Mouse (Mus musculus) MEL (cell line): ENCODE measurements at regions not wholly inside any gene's neighbourhood (a gene's known extent, or its start where the extent isn't known, plus 50 kb on each side); places are given as distances from the start of the nearest gene placed in this dataset.

Experiments
- DNase-seq: peaks from one replicate; pipeline ENCODE4 v3.0.0; 2011; ENCODE audit warnings: low read depth, low spot score
- H3K27ac ChIP-seq: 2 replicates; pipeline ENCODE4 v1.5.1; 2012; ENCODE audit warnings: low read depth, mild to moderate bottlenecking, control low read depth, low read length, moderate library complexity; ENCODE audit not compliant: control insufficient read depth
- H3K27me3 ChIP-seq, 2 experiments: fragments of 150-350 bp in 1 of 2; sonication (generic) in 1 of 2; 2 replicates each; pipeline ENCODE4 v1.6.1; 2012; ENCODE audit warnings: low read length in 2 of 2, mild to moderate bottlenecking in 2 of 2, improper control_type of control experiment in 1 of 2, moderate library complexity in 1 of 2; ENCODE audit not compliant: insufficient read depth in 2 of 2, control insufficient read depth in 1 of 2
- H3K36me3 ChIP-seq, 2 experiments: 2 replicates each; pipeline ENCODE4 v1.6.1; 2012 to 2014; ENCODE audit warnings: low read length in 2 of 2, improper control_type of control experiment in 1 of 2, inconsistent platforms in 1 of 2, mild to moderate bottlenecking in 1 of 2; ENCODE audit not compliant: insufficient read depth in 2 of 2, control insufficient read depth in 1 of 2
- H3K4me1 ChIP-seq, 2 experiments: fragments of 150-350 bp in 1 of 2; sonication (generic) in 1 of 2; 2 replicates each; pipeline ENCODE4 v1.6.1; 2012; ENCODE audit warnings: low read length in 2 of 2, improper control_type of control experiment in 1 of 2, mild to moderate bottlenecking in 1 of 2; ENCODE audit not compliant: insufficient read depth in 2 of 2, control insufficient read depth in 1 of 2
- H3K4me3 ChIP-seq, 2 experiments: fragments of 150-350 bp in 1 of 2; sonication (generic) in 1 of 2; 2 replicates each; pipeline ENCODE4 v1.5.1; 2012; ENCODE audit warnings: low read depth in 2 of 2, low read length in 2 of 2, mild to moderate bottlenecking in 2 of 2, moderate library complexity in 2 of 2, control low read depth in 1 of 2, improper control_type of control experiment in 1 of 2; ENCODE audit not compliant: control insufficient read depth in 1 of 2, insufficient read depth in 1 of 2
- H3K79me2 ChIP-seq: 2 replicates; pipeline ENCODE4 v1.6.1; 2012; ENCODE audit warnings: mild to moderate bottlenecking, low read length, moderate library complexity; ENCODE audit not compliant: control insufficient read depth, poor library complexity, insufficient read depth
- H3K9ac ChIP-seq: 2 replicates; pipeline ENCODE4 v1.6.1; 2012; ENCODE audit warnings: low read depth, mild to moderate bottlenecking, control low read depth, low read length, moderate library complexity; ENCODE audit not compliant: control insufficient read depth, poor library complexity, severe bottlenecking
- H3K9me3 ChIP-seq: fragments of 150-350 bp; sonication (generic); replicated peaks from 2 replicates; pipeline ENCODE4 v1.6.1; 2012; ENCODE audit warnings: mild to moderate bottlenecking, low read length, improper control_type of control experiment, moderate library complexity; ENCODE audit not compliant: insufficient read depth
- BHLHE40 ChIP-seq: IDR thresholded peaks from 2 replicates; pipeline ENCODE4 v1.6.1; 2012; ENCODE audit warnings: low read depth, mild to moderate bottlenecking, inconsistent platforms, low read length, improper control_type of control experiment, borderline replicate concordance
- CHD1 ChIP-seq: IDR thresholded peaks from 2 replicates; pipeline ENCODE4 v1.6.1; 2012; ENCODE audit warnings: low read depth, mild to moderate bottlenecking, inconsistent platforms, low read length, improper control_type of control experiment
- CHD2 ChIP-seq: IDR thresholded peaks from 2 replicates; pipeline ENCODE4 v1.6.1; 2011; ENCODE audit warnings: low read length, improper control_type of control experiment
- CTCF ChIP-seq, 3 experiments: IDR thresholded peaks in 2 of 3; conservative IDR thresholded peaks in 1 of 3; 2 replicates each; pipeline ENCODE4 v1.5.1; 2011 to 2012; ENCODE audit warnings: low read length in 3 of 3, low read depth in 2 of 3, mild to moderate bottlenecking in 2 of 3, improper control_type of control experiment in 1 of 3, inconsistent platforms in 1 of 3, mixed read lengths in 1 of 3, moderate library complexity in 1 of 3; ENCODE audit not compliant: control insufficient read depth in 1 of 3, insufficient read depth in 1 of 3, poor library complexity in 1 of 3, severe bottlenecking in 1 of 3
- E2F4 ChIP-seq: IDR thresholded peaks from 2 replicates; pipeline ENCODE4 v1.6.1; 2011; ENCODE audit warnings: low read depth, low read length, improper control_type of control experiment, borderline replicate concordance
- GATA1 ChIP-seq: IDR thresholded peaks from 2 replicates; pipeline ENCODE4 v1.6.1; 2011; ENCODE audit warnings: low read depth, low read length, improper control_type of control experiment
- HCFC1 ChIP-seq: IDR thresholded peaks from 2 replicates; pipeline ENCODE4 v1.6.1; 2012; ENCODE audit warnings: low read depth, mild to moderate bottlenecking, inconsistent platforms, low read length, improper control_type of control experiment, moderate library complexity
- JUND ChIP-seq: IDR thresholded peaks from 2 replicates; pipeline ENCODE4 v1.6.1; 2011; ENCODE audit warnings: low read depth, mild to moderate bottlenecking, improper control_type of control experiment, low read length
- KAT2A ChIP-seq: conservative IDR thresholded peaks from 2 replicates; pipeline ENCODE4 v1.6.1; 2012; ENCODE audit warnings: low read depth, low read length, improper control_type of control experiment, inconsistent platforms
- MAX ChIP-seq: IDR thresholded peaks from 2 replicates; pipeline ENCODE4 v1.6.1; 2011; ENCODE audit warnings: low read length, improper control_type of control experiment
- MAZ ChIP-seq: IDR thresholded peaks from 2 replicates; pipeline ENCODE4 v1.6.1; 2012; ENCODE audit warnings: low read depth, mild to moderate bottlenecking, inconsistent platforms, low read length, improper control_type of control experiment
- MXI1 ChIP-seq: IDR thresholded peaks from 2 replicates; pipeline ENCODE4 v1.6.1; 2011; ENCODE audit warnings: mild to moderate bottlenecking, low read depth, low read length, improper control_type of control experiment
- NELFE ChIP-seq: IDR thresholded peaks from 2 replicates; pipeline ENCODE4 v1.6.1; 2011; ENCODE audit warnings: low read depth, low read length, improper control_type of control experiment
- POLR2AphosphoS2 ChIP-seq: IDR thresholded peaks from 2 replicates; pipeline ENCODE4 v1.6.1; 2011; ENCODE audit warnings: low read length, improper control_type of control experiment
- RAD21 ChIP-seq: IDR thresholded peaks from 2 replicates; pipeline ENCODE4 v1.6.1; 2011; ENCODE audit warnings: mild to moderate bottlenecking, low read depth, low read length, improper control_type of control experiment
- TAL1 ChIP-seq: IDR thresholded peaks from 2 replicates; pipeline ENCODE4 v1.6.1; 2012; ENCODE audit warnings: mild to moderate bottlenecking, inconsistent platforms, low read length, moderate library complexity, mixed read lengths
- TCF12 ChIP-seq: IDR thresholded peaks from 2 replicates; pipeline ENCODE4 v1.6.1; 2014; ENCODE audit warnings: low read depth, mild to moderate bottlenecking, inconsistent platforms, low read length, improper control_type of control experiment, moderate library complexity
- USF2 ChIP-seq, 2 experiments: IDR thresholded peaks; 2 replicates each; pipeline ENCODE4 v1.6.1; 2011 to 2012; ENCODE audit warnings: improper control_type of control experiment in 2 of 2, low read length in 2 of 2, borderline replicate concordance in 1 of 2, inconsistent platforms in 1 of 2, low read depth in 1 of 2, mild to moderate bottlenecking in 1 of 2; ENCODE audit not compliant: insufficient read depth in 1 of 2

DNA sequence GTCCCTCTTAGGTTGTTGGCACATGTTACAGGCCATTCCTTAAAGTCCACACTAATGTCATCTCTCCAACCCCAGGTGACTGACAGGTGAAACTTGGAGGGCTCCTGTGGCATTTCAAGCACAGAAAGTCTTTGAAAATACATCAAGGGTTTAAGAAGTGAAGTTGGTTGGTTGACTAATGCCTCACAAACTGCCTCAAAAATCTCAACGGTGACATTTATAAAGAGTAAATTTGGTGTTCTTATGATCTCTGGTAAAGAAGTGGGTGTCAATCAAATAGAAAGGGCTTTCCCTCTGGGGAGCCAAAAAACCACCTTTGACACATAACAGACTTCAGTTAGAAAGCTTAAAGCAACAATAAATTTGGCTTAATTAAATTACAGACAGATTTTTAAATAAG is 85.2 kb upstream of the Eomes start:
- Histone ChIP-seq H3K4me3 (no peak overlapping the region), H3K27me3 (no peaks in the 10 kb centered on the region), H3K36me3 (peaks cover 0 to 3% of the 10 kb centered on the region in 2 experiments; a peak in 2 of 4 replicates), H3K79me2 (no peaks in the 10 kb centered on the region), H3K9ac (no peak overlapping the region), H3K9me3 (no peaks in the 10 kb centered on the region), H3K27ac (no peak overlapping the region), H3K4me1 (peaks cover 2 to 7% of the 10 kb centered on the region in 2 experiments)
- no peak for DNase-seq
- TF ChIP-seq RAD21 (no peak), CHD2 (no peak), CHD1 (no peak), NELFE (no peak), BHLHE40 (no peak), CTCF (IDR thresholded peaks at IDR 0.05 in 2 of 3, conservative IDR thresholded peaks at IDR 0.05 in 1 of 3; ENCODE audit: control insufficient read depth in 1 of 3, insufficient read depth in 1 of 3, low read depth in 2 of 3, low read length in 3 of 3, poor library complexity in 1 of 3, severe bottlenecking in 1 of 3) (no peak), KAT2A (no peak), TCF12 (no peak), E2F4 (no peak), HCFC1 (no peak), JUND (no peak), TAL1 (no peak), MXI1 (no peak), GATA1 (no peak), POLR2AphosphoS2 (no peak), MAZ (no peak), USF2 (IDR thresholded peaks at IDR 0.05; ENCODE audit: borderline replicate concordance in 1 of 2, insufficient read depth in 1 of 2, low read depth in 1 of 2, low read length in 2 of 2) (no peak), MAX (no peak)

GRCm38 (mm10) chr9:118393567-118393966 is 84.4 kb upstream of the Eomes start:
- Histone ChIP-seq H3K9me3 (no peaks in the 10 kb centered on the region), H3K4me3 (no peak overlapping the region), H3K36me3 (no peaks in the 10 kb centered on the region), H3K4me1 (peaks cover 0 to 6% of the 10 kb centered on the region in 2 experiments; a peak in 3 of 4 replicates), H3K27me3 (no peaks in the 10 kb centered on the region), H3K9ac (no peak overlapping the region), H3K27ac (no peak overlapping the region), H3K79me2 (no peaks in the 10 kb centered on the region)
- no peak for DNase-seq
- no peak for TF ChIP-seq CHD2
